Mouse (Mus musculus) stomach, postnatal 0 days (tissue): Measurements from ENCODE around the gene Btbd9.

Experiments
- CTCF ChIP-seq: IDR thresholded peaks from 2 replicates; pipeline ENCODE4 v1.5.1; 2016; ENCODE audit warnings: antibody characterized with exemption, low read depth, mild to moderate bottlenecking, moderate library complexity
- EP300 ChIP-seq: optimal IDR thresholded peaks from 2 replicates; pipeline ENCODE3; 2016; ENCODE audit warnings: antibody characterized with exemption

GRCm38 (mm10) chr17:30513034-30513433, 63.3 kb downstream of the Btbd9 start:
- TF ChIP-seq EP300: no peak
- no peak for TF ChIP-seq CTCF
